Mouse (Mus musculus) retina, adult 2 months (tissue): ENCODE measurements around the gene Ssna1.
"Not testable (repeated sequence)": the region's sequence is repeated elsewhere in the genome, so short reads cannot be mapped to it uniquely, and the experiment has no call there.

Experiments used
- DNase-seq: peaks from one replicate; pipeline ENCODE4 v3.0.0-alpha.2; 2012; ENCODE audit warnings: low read depth, low spot score

Ssna1 gene

DNA sequence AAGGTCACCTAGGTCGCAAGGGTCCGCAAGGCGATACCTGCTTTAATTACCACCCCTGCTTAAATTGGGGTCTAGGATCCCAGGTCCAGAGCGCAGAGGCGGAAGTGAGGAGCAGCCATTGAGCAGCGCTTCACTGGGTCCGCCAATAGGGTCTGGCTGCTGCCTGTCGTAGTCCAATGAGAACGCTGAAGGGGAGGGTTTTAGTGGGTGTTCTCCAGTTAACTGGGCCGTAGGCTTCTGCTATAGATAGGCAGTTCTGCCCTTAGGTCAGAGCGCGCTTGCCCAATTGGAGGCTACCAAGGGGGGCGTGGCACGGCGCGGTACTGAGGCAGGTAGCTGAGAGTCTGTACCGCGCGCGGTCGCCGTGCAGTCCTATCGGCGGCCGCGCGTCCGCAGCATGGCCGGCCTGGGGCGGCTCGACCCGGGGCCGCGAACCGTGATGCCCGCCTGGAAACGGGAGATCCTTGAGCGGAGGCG is 9.9 kb downstream of the Ssna1 start, which contains the start of gene Tprn:
TSS of gene Tprn (plus strand) at position 328 of the 477 bp plus-strand sequence.
- DNase-seq, result peak; percentile 87

DNA sequence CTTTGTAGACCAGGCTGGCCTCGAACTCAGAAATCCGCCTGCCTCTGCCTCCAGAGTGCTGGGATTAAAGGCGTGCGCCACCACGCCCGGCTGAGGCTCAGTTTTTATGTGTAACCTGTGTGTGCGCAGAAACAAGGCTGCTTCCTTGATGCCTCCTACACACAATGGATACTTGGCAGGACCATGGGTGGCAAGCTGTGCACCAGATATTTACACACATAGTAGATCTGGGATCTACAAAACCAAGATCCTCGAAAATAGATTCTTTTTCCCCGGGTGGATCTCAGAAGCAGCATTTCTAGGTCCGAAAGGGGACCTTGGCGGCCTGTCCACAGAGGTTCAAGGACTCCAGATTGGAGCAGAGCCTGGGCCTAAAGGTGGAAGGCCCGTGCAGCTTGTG is 10.4 kb downstream of the Ssna1 start:
- no peak for DNase-seq

DNA sequence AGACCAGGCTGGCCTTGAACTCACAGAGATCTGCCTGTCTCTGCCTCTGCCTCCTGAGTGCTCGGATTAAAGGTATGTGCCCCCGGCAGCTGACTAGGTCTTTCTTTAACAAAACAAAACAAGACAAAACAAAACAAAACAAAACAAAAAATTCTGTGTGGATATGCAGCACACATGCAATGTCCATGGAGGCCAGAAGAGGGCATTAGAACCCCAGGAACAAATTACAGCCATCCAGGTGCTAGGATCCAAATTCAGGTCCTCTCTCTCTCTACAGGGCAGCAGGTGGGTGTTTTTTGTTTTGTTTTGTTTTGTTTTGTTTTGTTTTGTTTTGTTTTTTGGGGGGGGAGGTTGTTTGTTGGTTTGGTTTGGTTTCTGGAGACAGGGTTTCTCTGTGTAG is 13.4 kb downstream of the Ssna1 start:
- DNase-seq, result no peak

DNA sequence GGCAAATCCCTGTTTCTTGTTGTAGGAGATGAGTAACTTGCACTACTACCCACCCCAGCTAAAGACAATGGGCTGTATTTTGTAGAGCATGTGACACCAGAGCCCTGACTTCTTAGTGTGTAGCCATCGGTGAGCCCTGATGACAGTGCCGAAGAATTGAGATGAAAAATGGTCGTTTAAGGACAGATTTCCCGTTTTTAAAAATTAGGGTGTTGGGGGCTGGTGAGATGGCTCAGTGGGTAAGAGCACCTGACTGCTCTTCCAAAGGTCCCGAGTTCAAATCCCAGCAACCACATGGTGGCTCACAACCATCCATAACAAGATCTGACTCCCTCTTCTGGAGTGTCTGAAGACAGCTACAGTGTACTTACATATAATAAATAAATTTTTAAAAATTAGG is 15.0 kb downstream of the Ssna1 start:
- not testable (repeated sequence) for DNase-seq

DNA sequence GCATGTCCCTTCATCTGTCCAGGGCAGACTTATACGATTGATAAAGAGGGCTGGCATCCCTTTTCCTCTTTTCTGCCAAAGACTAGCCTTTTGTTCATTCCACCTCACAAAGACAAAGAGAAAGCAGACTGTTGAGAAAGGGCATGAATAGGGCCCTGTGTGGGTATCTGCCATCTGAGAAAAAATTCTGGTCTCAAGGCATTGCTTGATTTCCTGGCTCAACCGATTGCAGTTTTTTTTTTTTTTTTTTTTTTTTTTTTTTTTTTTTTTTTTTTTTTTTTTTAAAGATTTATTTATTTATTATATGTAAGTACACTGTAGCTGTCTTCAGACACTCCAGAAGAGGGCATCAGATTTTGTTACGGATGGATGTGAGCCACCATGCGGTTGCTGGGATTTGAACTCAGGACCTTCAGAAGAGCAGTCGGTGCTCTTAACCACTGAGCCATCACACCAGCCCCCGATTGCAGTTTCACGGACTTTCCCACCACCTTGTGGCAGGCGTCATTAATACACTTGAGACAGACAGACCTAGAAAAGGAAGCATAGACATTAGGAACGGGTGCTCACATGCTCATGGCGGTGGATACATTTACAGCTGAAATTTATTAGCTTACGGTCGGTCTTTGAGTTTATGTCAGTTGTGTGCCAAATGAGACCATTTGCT is 15.7 kb downstream of the Ssna1 start:
- DNase-seq, result not testable (repeated sequence)

DNA sequence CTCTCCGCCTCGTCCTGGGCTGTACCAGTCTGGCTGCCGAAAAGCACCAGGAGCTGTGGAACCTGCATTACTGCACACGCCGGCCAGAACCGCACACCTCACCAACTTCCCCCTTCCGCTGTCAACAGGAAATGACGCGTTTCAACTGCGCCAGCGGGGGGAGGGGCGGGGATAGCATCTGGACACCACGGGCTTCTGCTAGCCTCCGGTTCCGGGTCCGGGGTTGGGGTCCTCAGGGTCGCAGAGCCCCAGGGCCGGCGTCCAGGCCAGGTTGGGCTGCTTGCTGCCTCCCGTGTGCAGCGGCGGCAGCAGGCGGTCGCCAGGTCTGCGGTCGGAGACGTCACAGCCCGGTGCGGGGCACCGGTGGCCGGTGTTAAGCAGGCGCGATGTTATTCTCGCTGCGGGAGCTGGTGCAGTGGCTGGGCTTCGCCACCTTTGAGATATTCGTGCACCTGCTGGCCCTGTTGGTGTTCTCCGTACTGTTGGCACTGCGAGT is 16.9 kb downstream of the Ssna1 start, which contains the start of gene Tmem203:
TSS of gene Tmem203 (plus strand) at position 156 of the 496 bp plus-strand sequence.
- peak; percentile 87 for DNase-seq

DNA sequence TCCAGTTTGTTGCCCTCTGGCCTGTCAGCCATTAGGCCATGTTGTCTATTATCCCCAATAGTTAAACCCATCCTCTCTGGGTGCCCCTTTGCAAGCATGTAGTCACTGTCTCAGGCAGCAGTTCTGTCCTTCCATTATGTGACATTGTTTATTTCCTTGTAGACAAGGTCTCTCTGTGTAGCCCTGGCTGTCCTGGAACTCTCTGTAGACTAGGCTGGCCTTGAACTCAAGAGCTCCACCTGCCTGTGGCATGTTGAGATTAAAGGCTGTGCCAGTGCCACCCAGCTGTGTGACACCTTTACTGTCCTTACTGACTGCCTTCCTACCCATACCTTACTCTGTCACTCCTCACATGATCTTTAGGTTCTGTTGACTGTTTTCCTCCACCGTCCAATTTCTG is 19.9 kb downstream of the Ssna1 start:
- DNase-seq, result no peak

DNA sequence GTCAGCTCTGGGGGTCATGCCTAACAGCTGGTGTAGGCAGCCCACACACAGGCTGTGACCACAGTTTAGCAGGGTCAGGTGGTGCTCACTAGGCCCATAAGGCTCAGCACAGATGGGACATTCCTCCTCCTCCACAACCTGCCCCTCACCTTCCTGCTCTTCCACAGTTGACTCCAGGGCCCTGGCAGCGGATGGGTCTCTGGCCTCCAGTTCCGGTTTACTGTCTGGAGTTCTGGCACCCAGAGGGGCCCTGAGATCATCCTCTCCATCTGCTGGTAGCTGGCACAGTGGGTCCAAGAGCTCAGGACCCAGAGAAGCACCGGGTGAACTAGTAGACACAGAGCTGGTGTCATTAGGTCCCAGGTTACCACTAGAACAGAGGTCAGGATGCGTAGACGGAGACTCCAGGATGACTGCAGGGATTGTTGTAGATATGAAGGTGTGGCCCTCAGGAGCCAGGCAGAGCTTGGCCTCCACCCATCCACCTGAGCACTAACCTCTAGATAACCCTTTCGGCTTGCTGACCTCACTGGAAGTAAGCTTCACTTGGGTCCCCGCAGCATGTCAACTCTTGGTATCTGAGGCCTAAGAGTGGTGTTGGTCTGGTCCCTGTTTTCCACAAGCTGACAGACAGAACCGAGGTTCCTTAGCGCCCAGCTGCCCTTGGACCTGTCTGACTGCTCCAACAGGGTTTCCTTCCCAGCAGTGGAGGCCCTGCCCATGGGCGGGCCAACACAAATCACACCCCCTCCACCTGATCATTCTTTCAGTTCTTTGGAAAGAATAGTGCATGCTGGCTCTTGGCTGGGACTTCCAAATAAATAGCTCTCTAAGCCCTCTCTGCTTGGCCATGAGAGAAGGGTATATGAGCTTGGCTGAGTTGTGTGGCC is 25.8 kb downstream of the Ssna1 start, which contains the start of gene AL732309.1:
TSS of gene AL732309.1 (minus strand) at position 681 of the 890 bp plus-strand sequence.
- no peak for DNase-seq

GRCm38 (mm10) chr2:25244144-25244543 is 28.1 kb downstream of the Ssna1 start:
- no peak for DNase-seq

- DNase-seq, result no peak
These were observed 28.9 kb downstream of the Ssna1 start for GRCm38 (mm10) chr2:25243342-25243741.

DNA sequence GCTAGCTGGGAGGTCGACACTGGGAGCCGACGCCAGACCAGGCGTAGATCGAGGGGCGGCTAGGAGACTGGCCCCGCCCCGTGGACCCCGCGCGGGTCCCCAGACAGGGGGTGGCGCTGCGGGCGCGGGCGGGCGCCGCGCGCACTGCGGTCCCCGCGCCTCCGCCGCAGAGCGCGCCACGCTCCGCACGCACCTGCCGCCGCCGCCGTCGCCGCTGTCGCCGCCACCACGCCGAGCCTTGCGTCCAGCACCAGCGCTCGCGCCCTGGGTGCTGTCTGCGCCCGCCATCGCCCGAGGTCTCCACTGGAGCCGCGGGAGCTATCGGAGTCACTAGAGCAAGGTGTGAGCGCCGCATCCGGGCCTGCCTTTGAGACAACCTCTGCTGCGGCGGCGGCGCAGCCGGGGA is 30.1 kb downstream of the Ssna1 start, which contains the start of the genes Rnf208 and Cysrt1:
TSS of gene Rnf208 (plus strand) at position 155 of the 406 bp plus-strand sequence.
TSS of gene Cysrt1 (minus strand) at position 352 of the 406 bp plus-strand sequence.
- no peak for DNase-seq

GRCm38 (mm10) chr2:25241438-25241775 is 30.8 kb downstream of the Ssna1 start:
- no peak for DNase-seq

GRCm38 (mm10) chr2:25240723-25241437 is 31.4 kb downstream of the Ssna1 start:
- DNase-seq, result peak; percentile 58

DNA sequence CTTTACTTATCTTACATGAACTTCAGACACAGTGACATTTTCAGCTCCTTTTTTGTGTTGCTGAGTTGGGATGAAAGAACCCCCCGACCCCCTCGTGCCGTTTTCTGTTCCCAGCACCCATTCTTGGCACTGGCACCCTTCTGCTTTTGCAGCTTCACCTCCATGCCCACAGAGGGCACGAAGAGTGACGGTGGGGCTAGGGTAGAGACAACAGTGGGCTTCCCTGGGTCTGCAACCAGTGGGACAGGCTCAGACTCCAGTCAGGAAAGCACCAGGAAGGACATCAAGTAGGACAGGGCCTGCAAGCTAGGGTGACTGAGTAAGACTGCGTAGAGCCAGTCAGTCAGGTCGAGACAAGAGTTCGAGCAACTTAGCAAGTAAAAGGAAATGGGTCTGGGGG is 31.9 kb downstream of the Ssna1 start:
- no peak for DNase-seq

DNA sequence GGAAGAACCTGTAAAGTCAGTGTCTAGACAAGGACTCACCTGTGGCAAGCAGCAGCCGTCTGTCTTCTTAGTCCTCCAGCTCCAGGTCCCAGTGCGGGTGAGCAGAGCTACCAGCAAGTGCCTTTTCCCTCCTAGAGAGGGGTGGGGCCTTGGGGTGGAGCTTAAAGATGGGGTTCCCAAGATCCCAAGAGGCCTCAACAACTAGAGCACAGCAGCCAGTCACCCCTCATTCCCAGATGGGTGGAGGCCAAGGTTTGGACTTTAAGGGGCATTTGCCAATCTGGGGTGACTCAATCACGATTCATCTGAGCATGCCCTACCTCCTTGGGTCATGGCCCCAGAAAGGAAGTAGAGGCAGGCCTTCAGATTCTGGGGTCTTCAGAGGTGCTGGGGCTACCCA is 32.5 kb downstream of the Ssna1 start:
- no peak for DNase-seq

GRCm38 (mm10) chr2:25238106-25238505 is 34.1 kb downstream of the Ssna1 start:
- DNase-seq, result no peak

- no peak for DNase-seq
These were observed 34.7 kb downstream of the Ssna1 start for GRCm38 (mm10) chr2:25237522-25237921.

- no peak for DNase-seq
These were observed 35.6 kb downstream of the Ssna1 start, which contains the start of gene Rnf224 for GRCm38 (mm10) chr2:25236614-25237013. Gene Rnf224 (minus strand): TSS chr2:25236787.

GRCm38 (mm10) chr2:25234551-25235220 is 37.6 kb downstream of the Ssna1 start:
- DNase-seq, result no peak

GRCm38 (mm10) chr2:25234050-25234449 is 38.2 kb downstream of the Ssna1 start, which contains the start of gene Slc34a3:
Gene Slc34a3 (minus strand): TSS chr2:25234364.
- no peak for DNase-seq

GRCm38 (mm10) chr2:25233421-25233820 is 38.8 kb downstream of the Ssna1 start:
- no peak for DNase-seq
